Mouse (Mus musculus) cerebellum, adult 2 months (tissue): ENCODE measurements around the gene Top2a. TPM values are rescaled to one million over a fixed set of nuclear protein-coding genes. Genes with fewer than 3 reads are reported as not detected.

Source experiments
- DNase-seq, 2 experiments: peaks; one replicate each; pipeline ENCODE4 v3.0.0; 2021
- H3K27ac ChIP-seq: fragments of 200-500 bp; 2 replicates; pipeline ENCODE4 v1.5.1; 2012; ENCODE audit warnings: low read length, control low read depth, inconsistent platforms; ENCODE audit not compliant: insufficient read depth
- H3K27me3 ChIP-seq: fragments of 200-500 bp; 2 replicates; pipeline ENCODE4 v1.6.1; 2012; ENCODE audit warnings: inconsistent platforms, mild to moderate bottlenecking, low read length, moderate library complexity; ENCODE audit not compliant: control insufficient read depth, insufficient read depth
- H3K4me1 ChIP-seq: fragments of 200-500 bp; 2 replicates; pipeline ENCODE4 v1.6.1; 2011; ENCODE audit warnings: low read length; ENCODE audit not compliant: control insufficient read depth, insufficient read depth
- H3K4me3 ChIP-seq: fragments of 200-500 bp; replicated peaks from 2 replicates; pipeline ENCODE3; 2011; ENCODE audit warnings: mild to moderate bottlenecking, low read depth, low read length, control low read depth; ENCODE audit not compliant: insufficient read depth
- CTCF ChIP-seq: fragments of 200-500 bp; IDR thresholded peaks from 2 replicates; pipeline ENCODE4 v1.5.1; 2011; ENCODE audit warnings: low read depth, mild to moderate bottlenecking, control low read depth, low read length, moderate library complexity, borderline replicate concordance; ENCODE audit not compliant: insufficient read depth
- POLR2A ChIP-seq: fragments of 200-500 bp; IDR thresholded peaks from 2 replicates; pipeline ENCODE4 v1.6.1; 2011; ENCODE audit warnings: low read length, control low read depth, borderline replicate concordance; ENCODE audit not compliant: insufficient read depth
- WGBS: fragments of 180-500 bp; shearing (Covaris S2); methylation state at CpG from one replicate; pipeline ENCODE4 v1.1.7; 2018; 5-methylcytosine and 5-hydroxymethylcytosine counted together
- polyA plus RNA-seq: library from polyadenylated mRNA; depleted of rRNA; stranded (reverse); fragments of >200 nt; gene quantifications from 2 replicates; pipeline ENCODE4 v1.2.3, GENCODE M21; 2012

The Top2a gene
- polyA plus RNA-seq, 1 experiment, result 0.25 TPM

DNA sequence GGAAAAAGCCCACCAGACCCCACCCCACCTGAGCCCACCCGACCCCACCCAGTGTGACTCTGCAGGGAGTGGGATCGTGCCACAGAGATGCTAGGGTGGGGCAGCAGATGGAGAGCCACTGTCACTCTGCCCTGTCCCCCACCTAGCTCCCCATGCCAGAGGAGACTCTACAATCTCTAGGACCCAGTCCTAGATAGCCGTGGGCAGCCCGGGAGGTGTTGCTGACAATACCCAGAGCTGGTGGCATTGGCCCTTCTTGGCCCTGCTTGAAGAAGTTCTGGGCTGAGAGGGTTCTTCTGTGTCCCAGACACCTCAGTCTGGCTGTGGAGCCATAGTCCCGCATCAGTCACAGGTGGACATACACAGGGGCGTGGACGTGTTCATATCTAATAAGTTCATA, 38.4 kb downstream of the Top2a start:
- Histone ChIP-seq H3K4me1 (peaks cover 5% of the 10 kb centered on the region; the same call in 1 of the 2 replicates), H3K27ac (no peak overlapping the region), H3K27me3 (no peaks in the 10 kb centered on the region), H3K4me3 (no peak overlapping the region)
- no peak for DNase-seq
- WGBS, result 83% methylated on average over 7 of the region's 7 CpGs
- TF ChIP-seq CTCF, result no peak

- DNase-seq, result no peak
- TF ChIP-seq CTCF, result no peak
- no peak for TF ChIP-seq POLR2A
- Histone ChIP-seq H3K4me3 (no peak overlapping the region), H3K27me3 (no peaks in the 10 kb centered on the region), H3K27ac (no peak overlapping the region), H3K4me1 (peaks cover 5% of the 10 kb centered on the region; the same call in 1 of the 2 replicates)
- WGBS, result 66% methylated on average over 8 of the region's 8 CpGs
Measured at GRCm38 (mm10) chr11:98983551-98983950, 40.4 kb downstream of the Top2a start.

- no peak for DNase-seq
- Histone ChIP-seq H3K4me1 (peaks cover 5% of the 10 kb centered on the region; the same call in 1 of the 2 replicates), H3K4me3 (peak within 1 kb of the TSS; percentile 55), H3K27me3 (no peaks in the 10 kb centered on the region), H3K27ac (0 out of 2 replicates have a peak within 1 kb of the TSS, but pooled peaks have one; percentile 11)
- 4% methylated on average over 28 of the region's 28 CpGs for WGBS
- no peak for TF ChIP-seq POLR2A
- TF ChIP-seq CTCF, result no peak
Measured at GRCm38 (mm10) chr11:98982773-98983133, 41.2 kb downstream of the Top2a start, which contains the start of gene Gjd3. Gene Gjd3 (minus strand): TSS chr11:98983016.

DNA sequence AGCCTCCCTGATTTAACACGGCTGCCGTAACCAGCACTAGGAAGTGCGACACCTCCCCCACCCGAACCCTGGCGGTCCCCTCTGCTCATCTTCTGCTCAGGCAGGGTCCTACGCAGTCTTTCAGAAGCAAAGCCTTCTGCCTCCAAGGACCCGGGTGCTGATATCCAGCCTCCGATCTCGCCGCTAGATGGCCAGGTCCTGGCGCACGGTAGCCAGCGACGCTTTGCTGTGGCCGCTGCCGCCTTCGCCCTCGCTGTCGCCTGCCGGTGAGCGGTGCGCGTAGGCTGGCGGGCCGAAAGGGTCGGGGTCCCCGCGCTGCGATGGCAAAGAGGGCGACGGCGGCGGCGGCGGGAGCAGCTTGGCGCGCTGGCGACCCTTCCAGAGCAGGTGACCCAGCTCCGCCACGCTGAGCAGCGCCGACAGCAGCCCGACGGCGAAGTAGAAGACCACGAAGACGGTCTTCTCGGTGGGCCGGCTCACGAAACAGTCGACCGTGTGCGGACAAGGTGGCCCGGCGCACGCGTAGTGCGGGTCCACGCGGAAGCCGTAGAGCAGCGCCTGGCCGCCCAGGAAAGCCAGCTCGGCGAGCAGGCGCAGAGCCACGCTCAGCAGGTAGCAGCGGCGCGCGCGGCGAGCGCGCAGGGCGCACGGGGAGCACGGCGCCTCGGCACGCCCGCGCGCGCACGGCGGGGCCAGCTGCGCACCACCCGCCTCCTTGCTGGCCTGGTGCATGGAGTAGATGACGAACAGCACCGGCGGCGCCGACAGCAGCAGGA, 41.8 kb downstream of the Top2a start:
- H3K27me3 ChIP-seq, result no peaks in the 10 kb centered on the region
- under 1% methylated on average over 94 of the region's 94 CpGs for WGBS
- TF ChIP-seq POLR2A (no peak), CTCF (peak; percentile 71)
- DNase-seq, result peak; percentile 77 to 81
- peaks cover 5% of the 10 kb centered on the region; the same call in 1 of the 2 replicates for H3K4me1 ChIP-seq
- peak overlapping the region; percentile 55 for H3K4me3 ChIP-seq
- 0 out of 2 replicates have a peak overlapping the region, but pooled peaks have one; percentile 11 for H3K27ac ChIP-seq

- WGBS, result 37% methylated on average over 20 of the region's 20 CpGs
- Histone ChIP-seq H3K4me3 (peak overlapping the region; percentile 55), H3K27ac (no peak overlapping the region), H3K4me1 (peaks cover 5% of the 10 kb centered on the region; the same call in 1 of the 2 replicates), H3K27me3 (no peaks in the 10 kb centered on the region)
- TF ChIP-seq POLR2A (no peak), CTCF (no peak)
- no peak for DNase-seq
Measured at GRCm38 (mm10) chr11:98981289-98981996, 42.5 kb downstream of the Top2a start.

GRCm38 (mm10) chr11:98979356-98979755, 44.6 kb downstream of the Top2a start:
- TF ChIP-seq CTCF (no peak), POLR2A (no peak)
- no peak for DNase-seq
- H3K27ac ChIP-seq, result no peak overlapping the region
- H3K4me1 ChIP-seq, result peaks cover 5% of the 10 kb centered on the region; the same call in 1 of the 2 replicates
- WGBS, result 66% methylated on average over 5 of the region's 5 CpGs
- no peak overlapping the region for H3K4me3 ChIP-seq
- no peaks in the 10 kb centered on the region for H3K27me3 ChIP-seq

GRCm38 (mm10) chr11:98978526-98979148, 45.4 kb downstream of the Top2a start:
- no peak for TF ChIP-seq CTCF
- TF ChIP-seq POLR2A, result no peak
- Histone ChIP-seq H3K27me3 (no peaks in the 10 kb centered on the region), H3K4me3 (no peak overlapping the region), H3K27ac (no peak overlapping the region), H3K4me1 (peaks cover 5% of the 10 kb centered on the region; the same call in 1 of the 2 replicates)
- WGBS, result 59% methylated on average over 15 of the region's 15 CpGs
- no peak for DNase-seq
